Mouse (Mus musculus): ENCODE measurements around the gene Hist1h3d.
"Not testable (repeated sequence)": the region's sequence is repeated elsewhere in the genome, so short reads cannot be mapped to it uniquely, and the experiment has no call there.

The Hist1h3d gene

DNA sequence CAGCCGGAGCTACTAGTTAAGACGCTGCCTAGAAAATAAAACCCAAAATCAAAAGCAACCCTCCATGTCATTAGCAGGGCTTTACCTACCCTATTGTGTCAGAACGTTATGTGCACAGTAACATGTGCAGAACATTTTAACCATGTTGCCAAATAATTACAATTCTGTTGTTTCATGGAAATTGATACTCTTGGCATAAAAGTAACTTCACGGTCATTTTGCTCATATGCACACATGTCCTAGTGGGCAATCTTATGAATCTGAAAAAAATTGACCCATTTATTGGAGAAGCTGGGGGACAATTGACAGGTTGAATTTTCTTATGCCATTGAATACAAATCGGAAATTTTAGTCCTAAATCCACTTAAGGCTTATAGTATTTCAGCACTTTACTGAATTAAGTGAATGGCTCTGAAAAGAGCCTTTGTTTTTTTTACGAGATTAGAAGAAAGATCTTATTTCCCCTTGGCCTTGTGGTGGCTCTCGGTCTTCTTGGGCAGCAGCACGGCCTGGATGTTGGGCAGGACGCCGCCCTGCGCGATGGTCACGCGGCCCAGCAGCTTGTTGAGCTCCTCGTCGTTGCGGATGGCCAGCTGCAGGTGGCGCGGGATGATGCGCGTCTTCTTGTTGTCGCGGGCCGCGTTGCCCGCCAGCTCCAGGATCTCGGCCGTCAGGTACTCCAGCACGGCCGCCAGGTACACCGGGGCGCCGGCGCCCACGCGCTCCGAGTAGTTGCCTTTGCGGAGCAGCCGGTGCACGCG is 5.1 kb upstream of the Hist1h3d start:
- DNase-seq, result not testable (repeated sequence)

DNA sequence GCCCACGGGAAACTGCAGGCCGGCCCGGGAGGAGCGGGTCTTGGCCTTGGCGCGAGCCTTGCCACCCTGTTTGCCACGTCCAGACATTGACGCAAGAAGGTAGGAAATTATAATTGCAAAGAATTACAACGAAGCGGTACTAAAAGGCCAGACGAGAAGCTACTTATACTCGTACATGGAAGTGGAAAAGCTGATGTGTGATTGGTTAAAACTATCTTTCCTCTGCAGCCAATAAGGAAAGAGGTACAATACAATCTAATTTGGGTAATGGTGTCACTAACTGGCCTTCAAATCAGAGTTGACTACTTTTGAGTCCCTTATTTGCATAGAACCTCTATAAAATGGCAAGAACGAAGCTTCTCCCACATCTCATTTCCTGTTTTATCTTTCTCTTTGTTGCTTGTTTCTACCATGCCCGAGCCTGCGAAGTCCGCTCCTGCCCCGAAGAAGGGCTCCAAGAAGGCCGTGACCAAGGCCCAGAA is 4.5 kb upstream of the Hist1h3d start, which contains the start of the genes Hist1h2ae and Hist1h2bg:
TSS of gene Hist1h2ae (minus strand) at position 199 of the 482 bp plus-strand sequence.
TSS of gene Hist1h2bg (plus strand) at position 375 of the 482 bp plus-strand sequence.
- peak; percentile 76 to 82 for DNase-seq

DNA sequence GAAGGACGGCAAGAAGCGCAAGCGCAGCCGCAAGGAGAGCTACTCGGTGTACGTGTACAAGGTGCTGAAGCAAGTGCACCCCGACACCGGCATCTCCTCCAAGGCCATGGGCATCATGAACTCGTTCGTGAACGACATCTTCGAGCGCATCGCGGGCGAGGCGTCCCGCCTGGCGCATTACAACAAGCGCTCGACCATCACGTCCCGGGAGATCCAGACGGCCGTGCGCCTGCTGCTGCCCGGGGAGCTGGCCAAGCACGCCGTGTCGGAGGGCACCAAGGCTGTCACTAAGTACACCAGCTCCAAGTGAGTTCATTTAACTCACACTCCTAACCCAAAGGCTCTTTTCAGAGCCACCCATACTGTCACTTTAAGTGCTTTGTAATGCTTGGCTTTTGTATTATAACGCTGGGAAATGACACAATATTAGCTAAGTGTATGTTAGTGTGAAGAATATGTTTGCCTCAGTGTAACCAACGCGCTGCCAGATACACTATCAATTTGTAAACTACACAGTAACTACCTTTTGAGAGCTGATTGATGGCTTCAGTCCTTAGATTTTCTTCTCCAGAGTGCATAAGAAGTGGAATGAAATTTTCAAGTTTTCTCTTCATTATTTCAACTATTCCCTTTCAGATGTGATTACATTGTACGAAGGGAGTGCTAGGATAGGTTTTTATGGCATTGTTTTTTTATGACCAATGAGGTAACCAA is 3.9 kb upstream of the Hist1h3d start:
- DNase-seq, result peak in 1 of 2 experiments; percentile 47

DNA sequence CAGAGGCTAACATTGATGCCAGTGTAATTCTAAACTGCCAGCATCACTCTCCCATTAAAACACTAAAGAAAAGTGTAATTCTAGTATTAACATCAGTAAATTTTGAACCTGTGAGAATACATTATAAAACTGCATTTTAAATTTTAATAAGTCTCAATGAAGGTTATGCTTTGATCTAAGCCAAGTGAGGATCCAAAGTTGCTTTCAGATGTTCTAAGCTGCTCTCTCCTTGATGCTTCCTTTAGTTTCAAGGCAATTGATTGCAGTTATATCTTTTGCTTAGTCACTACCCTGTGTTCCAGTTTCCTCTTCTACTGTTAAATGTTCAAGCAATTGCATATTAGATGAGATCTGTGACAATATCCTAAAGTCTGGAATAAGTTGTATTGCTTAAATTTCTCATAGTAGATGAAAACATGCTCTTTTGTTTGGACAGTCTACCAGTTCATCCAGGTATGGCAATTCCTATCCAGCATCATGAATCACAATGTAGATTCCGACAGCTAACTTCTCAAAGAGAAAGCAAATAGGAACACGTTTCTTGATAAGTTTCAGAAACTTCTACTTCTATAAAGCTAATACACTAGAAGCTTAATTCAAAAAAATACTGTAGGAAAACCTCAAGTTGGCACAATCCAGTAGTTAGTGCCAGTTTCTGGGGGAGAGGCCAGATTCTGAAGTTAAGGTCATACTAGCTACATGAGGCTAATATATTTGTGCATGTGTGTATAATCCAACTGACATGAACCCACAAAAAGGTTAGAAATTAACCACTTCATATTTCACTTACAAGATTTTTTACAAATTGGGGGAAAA is 3.1 kb upstream of the Hist1h3d start:
- DNase-seq, result no peak

DNA sequence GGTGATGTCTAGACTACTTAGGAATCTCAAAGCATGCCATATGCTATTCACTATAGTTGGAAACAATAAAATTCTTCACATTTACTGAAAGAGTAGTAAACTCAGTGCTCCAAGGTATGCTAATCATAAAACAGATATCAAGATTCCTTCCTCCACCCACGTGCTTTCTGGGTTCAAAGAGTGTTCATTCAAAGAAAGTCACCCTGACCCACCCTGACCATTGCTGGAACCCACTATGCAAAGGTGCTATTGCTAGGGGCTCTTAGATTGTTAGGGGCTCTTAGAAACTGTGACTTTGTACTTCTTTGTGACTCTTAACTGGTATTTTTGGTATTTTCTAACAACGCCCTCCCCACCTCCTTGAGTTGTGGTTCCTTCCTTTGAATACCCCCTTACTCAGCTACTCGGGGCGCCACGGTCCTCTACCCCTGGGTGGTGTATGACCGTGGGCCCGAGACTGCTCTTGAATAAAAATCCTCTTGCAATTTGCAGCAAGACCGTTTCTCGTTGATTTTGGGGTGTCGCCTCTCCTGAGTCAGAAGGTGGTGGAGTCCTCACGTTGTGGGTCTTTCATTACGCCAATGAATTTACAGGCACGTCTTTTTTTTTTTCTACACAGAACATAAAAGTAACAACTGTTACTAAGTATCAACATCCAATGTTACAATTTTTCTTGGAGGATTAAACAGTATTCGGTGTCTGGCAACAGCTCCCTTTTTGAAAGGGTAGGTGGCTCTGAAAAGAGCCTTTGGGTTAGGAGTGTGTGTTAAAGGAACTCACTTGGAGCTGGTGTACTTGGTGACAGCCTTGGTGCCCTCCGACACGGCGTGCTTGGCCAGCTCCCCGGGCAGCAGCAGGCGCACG is 2.3 kb upstream of the Hist1h3d start:
- peak; percentile 35 to 42 for DNase-seq

DNA sequence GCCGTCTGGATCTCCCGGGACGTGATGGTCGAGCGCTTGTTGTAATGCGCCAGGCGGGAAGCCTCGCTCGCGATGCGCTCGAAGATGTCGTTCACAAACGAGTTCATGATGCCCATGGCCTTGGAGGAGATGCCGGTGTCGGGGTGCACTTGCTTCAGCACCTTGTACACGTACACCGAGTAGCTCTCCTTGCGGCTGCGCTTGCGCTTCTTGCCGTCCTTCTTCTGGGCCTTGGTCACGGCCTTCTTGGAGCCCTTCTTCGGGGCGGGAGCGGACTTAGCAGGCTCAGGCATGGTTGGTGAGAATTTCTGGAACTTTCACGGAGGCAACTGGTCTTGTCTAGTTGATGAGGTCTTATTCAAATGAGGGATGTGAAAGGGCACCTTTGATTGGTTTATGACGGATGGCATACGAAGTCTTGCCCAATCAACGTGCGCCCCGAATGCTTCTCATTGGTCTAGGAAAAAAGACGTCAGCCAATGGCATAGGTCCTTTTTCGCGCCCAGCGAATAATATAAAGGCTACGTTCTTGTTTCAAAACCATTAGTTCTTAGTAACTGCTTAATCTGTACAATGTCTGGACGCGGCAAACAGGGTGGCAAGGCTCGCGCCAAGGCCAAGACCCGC is 1.6 kb upstream of the Hist1h3d start, which contains the start of the genes Hist1h2bf and Hist1h2ad:
TSS of gene Hist1h2bf (minus strand) at position 299 of the 627 bp plus-strand sequence.
TSS of gene Hist1h2ad (plus strand) at position 484 of the 627 bp plus-strand sequence.
- peak; percentile 86 to 88 for DNase-seq

DNA sequence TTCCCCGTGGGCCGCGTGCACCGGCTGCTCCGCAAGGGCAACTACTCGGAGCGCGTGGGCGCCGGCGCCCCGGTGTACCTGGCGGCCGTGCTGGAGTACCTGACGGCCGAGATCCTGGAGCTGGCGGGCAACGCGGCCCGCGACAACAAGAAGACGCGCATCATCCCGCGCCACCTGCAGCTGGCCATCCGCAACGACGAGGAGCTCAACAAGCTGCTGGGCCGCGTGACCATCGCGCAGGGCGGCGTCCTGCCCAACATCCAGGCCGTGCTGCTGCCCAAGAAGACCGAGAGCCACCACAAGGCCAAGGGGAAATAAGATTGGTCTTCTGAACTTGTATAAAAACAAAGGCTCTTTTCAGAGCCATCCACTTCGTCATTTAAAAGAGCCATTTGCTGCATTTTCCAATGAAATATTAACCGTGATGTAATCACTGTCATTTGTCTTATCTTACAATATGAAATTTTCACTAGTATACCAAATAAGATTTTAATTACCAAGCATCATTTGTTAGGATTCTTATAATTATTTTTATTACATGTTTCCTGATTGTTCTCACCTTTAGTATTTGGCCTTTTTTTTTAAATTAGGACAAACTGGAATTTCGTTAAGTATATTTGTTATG is 905 bp upstream of the Hist1h3d start:
- DNase-seq, result peak; percentile 51 to 54

DNA sequence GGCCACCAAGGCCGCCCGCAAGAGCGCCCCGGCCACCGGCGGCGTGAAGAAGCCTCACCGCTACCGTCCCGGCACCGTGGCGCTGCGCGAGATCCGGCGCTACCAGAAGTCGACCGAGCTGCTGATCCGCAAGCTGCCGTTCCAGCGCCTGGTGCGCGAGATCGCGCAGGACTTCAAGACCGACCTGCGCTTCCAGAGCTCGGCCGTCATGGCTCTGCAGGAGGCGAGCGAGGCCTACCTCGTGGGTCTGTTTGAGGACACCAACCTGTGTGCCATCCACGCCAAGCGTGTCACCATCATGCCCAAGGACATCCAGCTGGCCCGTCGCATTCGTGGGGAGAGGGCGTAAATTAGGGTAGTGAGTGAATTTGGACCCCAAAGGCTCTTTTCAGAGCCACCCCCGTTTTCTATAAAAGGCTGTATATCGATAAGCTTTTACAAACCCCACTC is 326 bp downstream of the Hist1h3d start:
- DNase-seq, result peak in 1 of 2 experiments; percentile 38

DNA sequence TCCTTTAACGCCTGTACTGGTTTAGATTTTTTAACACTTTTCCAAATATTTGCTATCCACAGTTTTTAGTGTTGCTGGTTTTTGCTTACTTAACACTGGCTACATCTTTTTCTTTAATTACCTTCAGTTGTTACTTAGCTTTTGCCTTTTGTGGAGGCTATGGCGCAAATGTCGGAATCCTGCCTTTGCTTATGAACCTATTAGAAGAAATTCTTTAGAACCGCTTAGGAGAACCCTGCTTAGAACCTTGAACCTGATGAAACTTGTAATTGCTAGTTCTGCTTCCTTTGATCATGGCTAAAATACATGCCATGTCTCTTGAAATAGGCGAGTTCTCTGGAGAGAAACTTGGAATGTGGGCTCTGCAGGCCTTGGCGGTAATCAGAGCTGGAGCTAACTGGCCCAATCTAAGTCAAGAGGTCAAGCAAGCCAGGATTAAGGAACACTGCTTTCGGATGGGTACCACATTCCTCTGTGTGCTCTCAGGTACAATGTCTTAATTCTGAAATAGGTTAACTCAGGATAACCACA is 853 bp downstream of the Hist1h3d start:
- DNase-seq, result no peak

DNA sequence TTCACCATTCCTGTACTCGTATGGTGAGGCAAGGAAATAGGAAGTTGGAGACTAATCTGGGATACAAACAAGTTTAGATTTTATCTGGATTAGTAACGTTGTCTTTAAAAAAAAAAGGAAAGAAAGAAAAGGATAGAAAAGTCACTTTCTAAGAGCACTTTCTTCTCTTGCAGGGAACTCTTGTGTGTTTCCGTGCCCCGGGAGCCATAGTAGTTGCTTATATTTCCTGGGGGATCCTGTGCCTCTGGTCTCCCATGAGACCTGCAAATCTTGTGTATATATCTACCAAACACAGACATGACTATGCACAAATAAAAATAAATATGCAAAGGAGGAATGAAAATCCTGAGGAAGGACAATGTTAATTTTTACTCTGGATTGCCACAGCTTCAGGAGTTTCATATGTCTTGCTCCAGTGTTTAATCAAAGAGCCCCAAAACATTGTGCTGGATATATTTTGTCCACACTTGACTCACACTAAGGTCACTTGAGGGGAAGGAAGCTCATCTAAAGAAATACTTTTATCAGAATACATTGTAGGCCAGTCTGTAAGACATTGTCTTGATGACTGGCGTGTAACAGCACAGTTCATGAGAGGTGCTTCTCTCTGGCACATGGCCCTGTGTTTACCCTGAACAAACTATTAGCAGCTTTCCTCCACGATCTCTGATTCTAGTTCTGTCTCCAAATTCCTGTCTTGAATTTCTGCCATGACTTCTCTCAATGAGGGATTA is 1.5 kb downstream of the Hist1h3d start:
- DNase-seq, result no peak

DNA sequence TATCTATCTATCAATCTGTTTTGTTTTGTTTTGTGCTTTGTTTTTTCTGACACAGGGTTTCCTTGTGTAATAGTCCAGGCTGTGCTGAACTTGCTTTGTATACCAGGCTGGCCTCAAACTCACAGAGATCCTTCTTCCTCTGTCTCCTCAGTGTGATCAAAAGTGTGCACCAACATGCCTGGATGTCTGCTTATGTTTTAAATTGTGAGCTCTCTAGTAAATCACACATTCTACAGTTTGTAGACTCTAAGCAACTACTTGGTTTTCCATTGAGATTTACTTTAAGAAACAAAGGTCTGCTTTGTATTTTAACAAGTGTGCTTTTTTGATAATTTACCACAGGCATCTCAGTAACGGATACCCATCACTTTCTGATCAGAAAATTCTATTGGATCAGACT is 2.3 kb downstream of the Hist1h3d start:
- no peak for DNase-seq

DNA sequence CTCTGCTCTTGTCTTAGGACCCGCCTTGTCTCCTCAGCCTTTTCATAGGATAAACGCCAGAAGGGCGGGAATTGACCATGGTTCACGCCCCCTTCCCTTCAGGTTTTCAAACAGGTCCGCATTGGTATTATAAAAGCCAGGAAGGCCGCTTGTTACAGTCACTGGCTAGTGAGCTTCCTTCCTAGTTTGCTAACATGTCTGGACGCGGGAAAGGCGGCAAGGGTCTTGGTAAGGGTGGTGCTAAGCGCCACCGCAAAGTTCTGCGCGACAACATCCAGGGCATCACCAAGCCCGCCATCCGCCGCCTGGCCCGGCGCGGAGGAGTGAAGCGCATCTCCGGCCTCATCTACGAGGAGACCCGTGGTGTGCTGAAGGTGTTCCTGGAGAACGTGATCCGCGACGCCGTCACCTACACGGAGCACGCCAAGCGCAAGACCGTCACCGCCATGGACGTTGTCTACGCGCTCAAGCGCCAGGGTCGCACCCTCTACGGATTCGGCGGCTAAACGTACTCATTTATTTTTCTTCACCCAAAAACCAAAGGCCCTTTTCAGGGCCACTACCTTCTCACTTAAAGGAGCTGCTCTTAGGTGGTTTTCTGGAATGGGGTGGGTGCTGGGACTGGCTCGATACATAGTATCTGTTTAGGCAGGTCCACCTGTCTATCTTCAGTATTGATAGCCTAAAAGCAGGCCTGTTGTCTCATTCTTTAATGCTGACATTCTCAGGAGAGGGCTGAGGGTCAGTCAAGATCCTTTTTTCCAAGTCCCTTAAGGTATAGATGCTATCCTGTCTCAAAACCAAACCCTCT is 6.0 kb downstream of the Hist1h3d start, which contains the start of gene Hist1h4d:
TSS of gene Hist1h4d (plus strand) at position 191 of the 811 bp plus-strand sequence.
- DNase-seq, result peak; percentile 97

DNA sequence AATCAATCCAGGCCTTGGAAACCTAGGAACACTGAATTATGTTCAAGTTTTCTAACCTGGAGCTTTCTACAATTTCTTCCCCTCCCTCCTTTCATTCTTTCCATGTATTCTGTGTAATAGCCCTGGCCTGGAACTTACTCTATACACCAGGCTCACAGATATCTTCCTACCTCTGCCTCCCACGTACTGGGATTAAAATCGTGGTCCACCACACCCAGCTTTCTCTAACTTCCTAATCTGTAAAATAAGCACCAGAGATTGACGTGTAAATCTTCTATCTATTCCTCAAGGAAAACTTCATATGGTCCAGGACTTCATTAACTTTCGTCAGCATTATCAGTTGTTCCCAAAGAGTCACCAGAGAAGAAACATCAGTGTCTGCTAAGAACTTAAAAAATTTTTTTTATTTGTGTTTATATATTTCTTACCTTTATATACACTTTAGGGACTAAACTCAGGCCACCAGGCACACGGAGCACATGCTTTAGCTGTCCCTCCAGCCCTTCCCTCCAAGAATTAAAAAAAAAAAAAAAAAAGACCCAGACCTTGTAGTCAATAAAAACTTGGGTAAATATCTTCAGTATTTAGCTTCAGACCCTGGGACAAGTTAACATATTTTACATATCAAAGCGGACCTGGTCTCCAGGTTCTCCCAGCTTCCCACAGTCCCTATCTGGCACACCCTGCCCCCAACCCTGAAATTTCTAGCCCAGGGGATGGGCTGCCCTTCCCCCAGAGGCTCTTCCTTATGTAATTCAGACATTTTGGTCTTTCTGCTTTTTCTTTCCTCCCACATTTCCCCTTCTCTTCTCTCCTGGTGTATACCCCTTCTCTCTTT is 6.9 kb downstream of the Hist1h3d start:
- no peak for DNase-seq

DNA sequence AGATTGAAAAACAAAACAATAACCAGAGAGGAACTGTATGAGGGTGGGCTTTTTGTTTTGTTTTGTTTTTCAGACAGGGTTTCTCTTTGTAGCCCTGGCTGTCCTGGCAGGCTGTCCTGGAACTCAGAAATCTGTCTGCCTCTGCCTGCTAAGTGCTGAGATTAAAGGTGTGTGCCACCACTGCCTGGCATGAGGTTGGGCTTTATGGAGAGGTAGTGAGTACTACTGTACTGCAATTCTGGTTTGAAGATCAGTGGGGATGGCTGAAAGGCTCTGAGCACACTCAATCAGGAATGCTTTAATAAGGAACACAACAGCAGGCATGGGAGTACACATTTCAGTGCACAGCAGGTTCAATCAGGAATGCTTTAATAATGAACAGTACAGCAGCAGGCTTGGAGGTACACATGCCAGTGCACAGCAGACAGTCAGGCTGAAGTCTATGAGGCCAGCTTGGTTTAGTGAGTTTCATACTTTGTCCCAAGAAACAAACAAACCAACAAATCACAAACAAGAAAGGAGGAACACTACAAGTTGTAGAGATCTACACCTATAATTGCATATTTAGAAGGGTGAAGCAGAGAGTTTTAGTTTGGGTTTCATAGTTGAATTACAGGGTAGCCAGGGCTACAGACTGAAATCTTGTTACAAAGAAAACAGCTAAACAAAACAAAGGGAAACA is 8.0 kb downstream of the Hist1h3d start:
- DNase-seq, result no peak

DNA sequence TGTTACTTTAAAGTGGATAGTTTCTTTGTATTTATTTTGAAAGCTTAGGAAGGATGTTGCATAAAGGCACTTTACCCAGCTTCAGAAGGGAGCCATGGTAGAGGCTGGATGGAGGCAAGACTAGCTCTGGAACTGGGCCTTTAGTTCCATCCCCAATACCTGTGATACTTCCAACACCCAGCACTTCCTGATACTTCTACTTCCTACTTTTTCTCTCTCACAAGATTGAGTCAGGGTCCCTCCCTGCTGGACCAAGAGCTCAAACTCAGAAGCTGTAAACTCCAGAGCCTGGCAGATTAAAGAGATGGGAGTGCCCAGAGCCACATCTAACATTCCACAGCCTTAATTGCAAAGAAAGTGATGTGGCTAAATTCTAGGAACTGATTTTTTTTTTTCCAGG is 8.8 kb downstream of the Hist1h3d start:
- peak in 1 of 2 experiments; percentile 31 for DNase-seq

DNA sequence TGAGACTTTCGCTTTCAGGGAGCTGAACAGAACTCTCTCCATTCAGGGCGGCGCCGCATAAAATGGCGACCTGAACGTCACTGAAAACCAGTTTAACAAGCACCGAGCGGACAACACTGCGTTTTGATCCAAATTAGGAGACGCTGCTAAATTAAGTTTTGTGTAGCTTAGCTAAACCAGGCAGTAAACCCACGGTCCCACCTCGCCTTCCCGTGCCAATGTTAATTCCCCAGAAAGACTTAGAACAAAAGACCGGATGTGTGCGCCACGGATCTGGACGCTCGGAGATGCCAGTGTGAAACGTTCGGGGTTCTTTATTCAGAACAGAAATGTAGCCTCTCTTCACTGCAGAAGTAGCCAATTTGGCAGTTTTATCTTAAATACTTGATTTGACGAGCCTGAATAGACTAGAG is 9.5 kb downstream of the Hist1h3d start:
- peak; percentile 84 to 85 for DNase-seq

Measured in B cell, adult 2 months (primary cell).